Mouse (Mus musculus): ENCODE measurements at regions not wholly inside any gene's neighbourhood (a gene's known extent, or its start where the extent isn't known, plus 50 kb on each side); places are given as distances from the start of the nearest gene placed in this dataset.

GRCm38 (mm10) chr3:151003524-151003923, 434.2 kb upstream of the Adgrl4 start:
- no peaks in the 10 kb centered on the region for H3K36me3 ChIP-seq (ENCODE audit: control insufficient read depth, insufficient read depth, low read length)
- H3K27me3 ChIP-seq (ENCODE audit: control insufficient read depth, insufficient read depth, low read length), result no peaks in the 10 kb centered on the region
- no peaks in the 10 kb centered on the region for H3K4me1 ChIP-seq (replicated peaks; ENCODE audit: control insufficient read depth, insufficient read depth, low read length)
- DNase-seq, result no peak
- H3K27ac ChIP-seq (ENCODE audit: control insufficient read depth, insufficient read depth, low read length), result no peak overlapping the region
- H3K4me3 ChIP-seq (ENCODE audit: control insufficient read depth, insufficient read depth, low read length), result no peak overlapping the region
- WGBS, result 94% methylated on average over 3 of the region's 3 CpGs
- TF ChIP-seq CTCF (IDR thresholded peaks at IDR 0.05; ENCODE audit: borderline replicate concordance, control insufficient read depth, extremely low read depth, insufficient read depth, low read length, poor library complexity), result no peak
- no peak for TF ChIP-seq POLR2A (IDR thresholded peaks at IDR 0.05; ENCODE audit: control insufficient read depth, extremely low read depth, insufficient read depth, low read length, poor library complexity)

- Histone ChIP-seq H3K27ac (ENCODE audit: control insufficient read depth, insufficient read depth, low read length) (no peak overlapping the region), H3K36me3 (ENCODE audit: control insufficient read depth, insufficient read depth, low read length) (no peaks in the 10 kb centered on the region), H3K4me1 (replicated peaks; ENCODE audit: control insufficient read depth, insufficient read depth, low read length) (no peaks in the 10 kb centered on the region), H3K27me3 (ENCODE audit: control insufficient read depth, insufficient read depth, low read length) (no peaks in the 10 kb centered on the region), H3K4me3 (ENCODE audit: control insufficient read depth, insufficient read depth, low read length) (no peak overlapping the region)
- TF ChIP-seq POLR2A (IDR thresholded peaks at IDR 0.05; ENCODE audit: control insufficient read depth, extremely low read depth, insufficient read depth, low read length, poor library complexity) (no peak), CTCF (IDR thresholded peaks at IDR 0.05; ENCODE audit: borderline replicate concordance, control insufficient read depth, extremely low read depth, insufficient read depth, low read length, poor library complexity) (no peak)
- no peak for DNase-seq
- 68% methylated on average over 6 of the region's 6 CpGs for whole genome bisulfite sequencing
These were observed 433.7 kb upstream of the Adgrl4 start for GRCm38 (mm10) chr3:151003990-151004389.

- WGBS, result 82% methylated on average over 3 of the region's 3 CpGs
- no peaks in the 10 kb centered on the region for H3K36me3 ChIP-seq (ENCODE audit: control insufficient read depth, insufficient read depth, low read length)
- H3K4me1 ChIP-seq (replicated peaks; ENCODE audit: control insufficient read depth, insufficient read depth, low read length), result no peaks in the 10 kb centered on the region
- DNase-seq, result no peak
- no peak overlapping the region for H3K4me3 ChIP-seq (ENCODE audit: control insufficient read depth, insufficient read depth, low read length)
- H3K27me3 ChIP-seq (ENCODE audit: control insufficient read depth, insufficient read depth, low read length), result no peaks in the 10 kb centered on the region
- no peak overlapping the region for H3K27ac ChIP-seq (ENCODE audit: control insufficient read depth, insufficient read depth, low read length)
- TF ChIP-seq CTCF (IDR thresholded peaks at IDR 0.05; ENCODE audit: borderline replicate concordance, control insufficient read depth, extremely low read depth, insufficient read depth, low read length, poor library complexity), result no peak
- no peak for TF ChIP-seq POLR2A (IDR thresholded peaks at IDR 0.05; ENCODE audit: control insufficient read depth, extremely low read depth, insufficient read depth, low read length, poor library complexity)
These were observed 417.7 kb upstream of the Adgrl4 start for GRCm38 (mm10) chr3:151020014-151020413.

- H3K36me3 ChIP-seq (ENCODE audit: control insufficient read depth, insufficient read depth, low read length), result no peaks in the 10 kb centered on the region
- H3K27me3 ChIP-seq (ENCODE audit: control insufficient read depth, insufficient read depth, low read length), result no peaks in the 10 kb centered on the region
- H3K4me1 ChIP-seq (replicated peaks; ENCODE audit: control insufficient read depth, insufficient read depth, low read length), result no peaks in the 10 kb centered on the region
- no peak for DNase-seq
- WGBS, result 96% methylated on average over 3 of the region's 3 CpGs
- no peak overlapping the region for H3K4me3 ChIP-seq (ENCODE audit: control insufficient read depth, insufficient read depth, low read length)
- TF ChIP-seq CTCF (IDR thresholded peaks at IDR 0.05; ENCODE audit: borderline replicate concordance, control insufficient read depth, extremely low read depth, insufficient read depth, low read length, poor library complexity), result no peak
- no peak for TF ChIP-seq POLR2A (IDR thresholded peaks at IDR 0.05; ENCODE audit: control insufficient read depth, extremely low read depth, insufficient read depth, low read length, poor library complexity)
- H3K27ac ChIP-seq (ENCODE audit: control insufficient read depth, insufficient read depth, low read length), result no peak overlapping the region
These were observed 380.2 kb upstream of the Adgrl4 start for GRCm38 (mm10) chr3:151057491-151057890.

- no peak for DNase-seq
- TF ChIP-seq POLR2A (IDR thresholded peaks at IDR 0.05; ENCODE audit: control insufficient read depth, extremely low read depth, insufficient read depth, low read length, poor library complexity) (no peak), CTCF (IDR thresholded peaks at IDR 0.05; ENCODE audit: borderline replicate concordance, control insufficient read depth, extremely low read depth, insufficient read depth, low read length, poor library complexity) (no peak)
- no peaks in the 10 kb centered on the region for H3K27me3 ChIP-seq (ENCODE audit: control insufficient read depth, insufficient read depth, low read length)
- no peaks in the 10 kb centered on the region for H3K4me1 ChIP-seq (replicated peaks; ENCODE audit: control insufficient read depth, insufficient read depth, low read length)
- no peak overlapping the region for H3K4me3 ChIP-seq (ENCODE audit: control insufficient read depth, insufficient read depth, low read length)
- H3K27ac ChIP-seq (ENCODE audit: control insufficient read depth, insufficient read depth, low read length), result no peak overlapping the region
- no peaks in the 10 kb centered on the region for H3K36me3 ChIP-seq (ENCODE audit: control insufficient read depth, insufficient read depth, low read length)
These were observed 365.4 kb upstream of the Adgrl4 start for GRCm38 (mm10) chr3:151072322-151072721.

- Histone ChIP-seq H3K27ac (ENCODE audit: control insufficient read depth, insufficient read depth, low read length) (no peak overlapping the region), H3K36me3 (ENCODE audit: control insufficient read depth, insufficient read depth, low read length) (no peaks in the 10 kb centered on the region), H3K27me3 (ENCODE audit: control insufficient read depth, insufficient read depth, low read length) (no peaks in the 10 kb centered on the region), H3K4me3 (ENCODE audit: control insufficient read depth, insufficient read depth, low read length) (no peak overlapping the region), H3K4me1 (replicated peaks; ENCODE audit: control insufficient read depth, insufficient read depth, low read length) (no peaks in the 10 kb centered on the region)
- no peak for DNase-seq
- 90% methylated on average over 3 of the region's 3 CpGs for WGBS
- TF ChIP-seq CTCF (IDR thresholded peaks at IDR 0.05; ENCODE audit: borderline replicate concordance, control insufficient read depth, extremely low read depth, insufficient read depth, low read length, poor library complexity) (no peak), POLR2A (IDR thresholded peaks at IDR 0.05; ENCODE audit: control insufficient read depth, extremely low read depth, insufficient read depth, low read length, poor library complexity) (no peak)
These were observed 320.9 kb upstream of the Adgrl4 start for GRCm38 (mm10) chr3:151116831-151117230.

- no peak overlapping the region for H3K4me3 ChIP-seq (ENCODE audit: control insufficient read depth, insufficient read depth, low read length)
- H3K4me1 ChIP-seq (replicated peaks; ENCODE audit: control insufficient read depth, insufficient read depth, low read length), result no peaks in the 10 kb centered on the region
- no peaks in the 10 kb centered on the region for H3K36me3 ChIP-seq (ENCODE audit: control insufficient read depth, insufficient read depth, low read length)
- H3K27me3 ChIP-seq (ENCODE audit: control insufficient read depth, insufficient read depth, low read length), result no peaks in the 10 kb centered on the region
- WGBS, result 88% methylated on average over 3 of the region's 3 CpGs
- no peak for DNase-seq
- H3K27ac ChIP-seq (ENCODE audit: control insufficient read depth, insufficient read depth, low read length), result no peak overlapping the region
- no peak for TF ChIP-seq POLR2A (IDR thresholded peaks at IDR 0.05; ENCODE audit: control insufficient read depth, extremely low read depth, insufficient read depth, low read length, poor library complexity)
- no peak for TF ChIP-seq CTCF (IDR thresholded peaks at IDR 0.05; ENCODE audit: borderline replicate concordance, control insufficient read depth, extremely low read depth, insufficient read depth, low read length, poor library complexity)
These were observed 320.1 kb upstream of the Adgrl4 start for GRCm38 (mm10) chr3:151117583-151118041.
